Mouse (Mus musculus) frontal cortex, adult (tissue): ENCODE measurements at regions not wholly inside any gene's neighbourhood (a gene's known extent, or its start where the extent isn't known, plus 50 kb on each side); places are given as distances from the start of the nearest gene placed in this dataset.

Experiments
- ATAC-seq: cut with Nextera tagmentation; 2 replicates; pipeline ENCODE4 v1.9.2; 2017; ENCODE audit warnings: mild to moderate bottlenecking, moderate library complexity, mixed read lengths; ENCODE audit not compliant: low TSS enrichment

GRCm38 (mm10) chr5:149338016-149338696 is 73.4 kb upstream of the Medag start:
- peak; percentile 33 for ATAC-seq

- ATAC-seq: no peak
Observed at GRCm38 (mm10) chr5:149338697-149339078, 72.9 kb upstream of the Medag start.

GRCm38 (mm10) chr5:149340361-149340760 is 71.2 kb upstream of the Medag start:
- ATAC-seq: no peak

- ATAC-seq: no peak
Observed at GRCm38 (mm10) chr5:149341461-149341860, 70.1 kb upstream of the Medag start.

GRCm38 (mm10) chr5:149343610-149344527 is 67.7 kb upstream of the Medag start:
- no peak for ATAC-seq

GRCm38 (mm10) chr5:149344528-149344855 is 67.1 kb upstream of the Medag start:
- no peak for ATAC-seq

GRCm38 (mm10) chr5:149345161-149345560 is 66.4 kb upstream of the Medag start:
- no peak for ATAC-seq

GRCm38 (mm10) chr5:149349685-149350084 is 61.9 kb upstream of the Medag start:
- ATAC-seq: no peak

GRCm38 (mm10) chr5:149353039-149353655 is 58.4 kb upstream of the Medag start:
- ATAC-seq: no peak

GRCm38 (mm10) chr5:149354448-149355115 is 57.0 kb upstream of the Medag start:
- ATAC-seq: no peak

- no peak for ATAC-seq
Observed at GRCm38 (mm10) chr5:149355131-149355530, 56.4 kb upstream of the Medag start.

GRCm38 (mm10) chr5:149356970-149357369 is 54.6 kb upstream of the Medag start:
- ATAC-seq: no peak
